Mouse (Mus musculus) embryonic facial prominence, embryonic 13.5 days (tissue): ENCODE results near the gene Crcp. TPM values are rescaled to one million over a fixed set of nuclear protein-coding genes. Genes with fewer than 3 reads are reported as not detected.

ENCODE experiments used
- ATAC-seq: fragments of 200-750 bp; cut with Nextera tagmentation; 2 replicates; pipeline ENCODE4 v1.8.0; 2017; ENCODE audit warnings: low read depth; ENCODE audit not compliant: insufficient number of reproducible peaks, insufficient read depth, low FRiP score, low TSS enrichment
- H3K27ac ChIP-seq: fragments of 300-500 bp; sonication (generic); 2 replicates; pipeline ENCODE4 v1.5.1; 2015; ENCODE audit warnings: moderate library complexity, mild to moderate bottlenecking, inconsistent platforms
- H3K27me3 ChIP-seq: fragments of 300-500 bp; sonication (generic); 2 replicates; pipeline ENCODE4 v1.6.1; 2015; ENCODE audit warnings: mild to moderate bottlenecking, inconsistent platforms
- H3K36me3 ChIP-seq: fragments of 300-500 bp; sonication (generic); 2 replicates; pipeline ENCODE4 v1.6.1; 2015; ENCODE audit warnings: mild to moderate bottlenecking, inconsistent platforms
- H3K4me1 ChIP-seq: fragments of 300-500 bp; sonication (generic); 2 replicates; pipeline ENCODE4 v1.6.1; 2015; ENCODE audit warnings: inconsistent platforms
- H3K4me2 ChIP-seq: fragments of 300-500 bp; sonication (generic); 2 replicates; pipeline ENCODE4 v1.6.1; 2015; ENCODE audit warnings: moderate library complexity, mild to moderate bottlenecking, inconsistent platforms
- H3K4me3 ChIP-seq: fragments of 300-500 bp; sonication (generic); 2 replicates; pipeline ENCODE4 v1.5.1; 2015; ENCODE audit warnings: mild to moderate bottlenecking, inconsistent platforms
- H3K9ac ChIP-seq: fragments of 300-500 bp; sonication (generic); 2 replicates; pipeline ENCODE4 v1.6.1; 2015; ENCODE audit warnings: mild to moderate bottlenecking, inconsistent platforms
- H3K9me3 ChIP-seq: fragments of 300-500 bp; sonication (generic); 2 replicates; pipeline ENCODE4 v1.6.1; 2016; ENCODE audit warnings: inconsistent platforms
- WGBS: fragments of 180-500 bp; shearing (Covaris S2); methylation state at CpG from one replicate; pipeline ENCODE4 v1.1.7; 2015; ENCODE audit warnings: mixed read lengths; 5-methylcytosine and 5-hydroxymethylcytosine counted together
- polyA plus RNA-seq: library from polyadenylated mRNA; unstranded; fragments of >200 nt; fragmentation: Nextera tagmentation; extraction: Ambion mirVana; gene quantifications from 2 replicates; pipeline ENCODE4 v1.2.1, GENCODE M21; 2015

The Crcp gene
- polyA plus RNA-seq, 1 experiment from 2014 or later = 47.1 TPM

- no peaks in the 10 kb centered on the region for H3K4me1 ChIP-seq
- H3K9me3 ChIP-seq = no peaks in the 10 kb centered on the region
- WGBS = 81% methylated on average over 2 of the region's 2 CpGs
- H3K4me2 ChIP-seq = no peak overlapping the region
- H3K27me3 ChIP-seq = no peaks in the 10 kb centered on the region
- H3K36me3 ChIP-seq = peaks cover 34% of the 10 kb centered on the region
- peak overlapping the region; percentile 8; the same call in 1 of the 2 replicates for H3K27ac ChIP-seq
- no peak for ATAC-seq
- no peak overlapping the region for H3K9ac ChIP-seq
- no peak overlapping the region for H3K4me3 ChIP-seq
Measured at GRCm38 (mm10) chr5:130062096-130062495, 33.0 kb downstream of the Crcp start.

DNA sequence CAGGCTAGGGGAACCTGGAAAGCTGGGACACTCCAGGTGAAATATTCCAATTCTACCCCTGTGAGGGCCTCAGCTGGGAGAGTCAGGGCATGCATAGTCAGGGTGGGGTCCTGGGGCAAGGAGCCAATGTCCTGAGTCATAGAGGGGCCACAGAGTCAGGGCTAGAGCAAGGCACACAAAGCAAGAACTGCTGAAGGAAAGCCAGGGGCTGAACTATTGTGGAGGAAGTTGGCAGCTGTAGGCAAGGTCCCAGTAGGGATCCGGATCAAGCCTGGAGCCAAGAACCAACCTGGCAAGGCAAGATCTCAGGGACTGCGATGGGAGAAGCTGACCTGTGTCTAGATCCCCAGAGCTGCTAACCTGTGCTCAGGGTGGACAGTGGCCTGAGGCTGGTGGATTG lies 34.7 kb downstream of the Crcp start:
- peaks cover 28% of the 10 kb centered on the region for H3K36me3 ChIP-seq
- no peak overlapping the region for H3K4me3 ChIP-seq
- no peaks in the 10 kb centered on the region for H3K9me3 ChIP-seq
- H3K4me1 ChIP-seq = no peaks in the 10 kb centered on the region
- no peaks in the 10 kb centered on the region for H3K27me3 ChIP-seq
- H3K4me2 ChIP-seq = no peak overlapping the region
- no peak for ATAC-seq
- 93% methylated on average over 2 of the region's 2 CpGs for WGBS
- no peak overlapping the region for H3K9ac ChIP-seq
- H3K27ac ChIP-seq = no peak overlapping the region

DNA sequence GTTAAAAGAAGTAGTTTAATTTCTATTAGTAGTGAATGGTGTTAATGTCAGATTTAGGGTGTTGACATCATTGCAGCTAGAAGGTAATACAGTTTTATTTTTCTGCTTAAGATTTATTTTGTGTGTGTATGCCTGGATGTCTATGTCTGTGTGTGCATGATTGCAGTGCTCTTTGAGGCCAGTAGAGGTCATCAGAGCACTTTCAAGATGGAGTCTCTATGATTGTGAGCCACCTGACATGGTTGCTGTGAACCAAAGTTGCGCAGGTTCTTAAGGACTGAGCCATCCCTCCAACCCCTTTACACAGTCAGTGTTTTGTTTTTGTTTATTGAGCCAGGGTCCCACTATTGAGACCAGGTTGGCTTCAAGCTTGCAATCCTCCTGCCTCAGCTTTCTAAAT lies 36.5 kb downstream of the Crcp start:
- peaks cover 15% of the 10 kb centered on the region for H3K36me3 ChIP-seq
- no peak overlapping the region for H3K4me3 ChIP-seq
- no peaks in the 10 kb centered on the region for H3K4me1 ChIP-seq
- no peaks in the 10 kb centered on the region for H3K9me3 ChIP-seq
- no peak overlapping the region for H3K4me2 ChIP-seq
- H3K27ac ChIP-seq = no peak overlapping the region
- no peak overlapping the region for H3K9ac ChIP-seq
- no peaks in the 10 kb centered on the region for H3K27me3 ChIP-seq
- WGBS = 97% methylated on average over 1 of the region's 1 CpGs
- no peak for ATAC-seq

DNA sequence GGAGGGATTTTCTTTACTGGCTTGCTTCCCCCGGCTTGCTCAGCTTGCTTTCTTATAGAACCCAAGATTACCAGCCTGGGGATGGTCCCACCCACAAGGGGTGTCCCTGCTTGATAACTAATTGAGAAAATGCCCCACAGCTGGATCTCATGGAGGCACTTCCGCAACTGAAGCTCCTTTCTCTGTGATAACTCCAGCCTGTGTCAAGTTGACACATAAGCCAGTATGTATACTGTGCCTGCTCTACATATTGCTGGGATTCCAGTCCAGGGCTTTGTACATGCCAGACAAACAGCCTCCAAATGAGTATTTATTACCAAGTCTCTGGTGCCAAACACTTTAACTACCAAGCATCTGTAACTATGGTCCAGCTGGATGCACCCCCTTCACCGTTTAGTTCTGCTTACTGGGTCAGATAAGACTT lies 38.8 kb downstream of the Crcp start:
- no peaks in the 10 kb centered on the region for H3K4me1 ChIP-seq
- no peak for ATAC-seq
- H3K4me3 ChIP-seq = no peak overlapping the region
- no peak overlapping the region for H3K4me2 ChIP-seq
- H3K27ac ChIP-seq = no peak overlapping the region
- no peaks in the 10 kb centered on the region for H3K36me3 ChIP-seq
- H3K9me3 ChIP-seq = no peaks in the 10 kb centered on the region
- WGBS = 62% methylated on average over 3 of the region's 3 CpGs
- no peaks in the 10 kb centered on the region for H3K27me3 ChIP-seq
- H3K9ac ChIP-seq = no peak overlapping the region

DNA sequence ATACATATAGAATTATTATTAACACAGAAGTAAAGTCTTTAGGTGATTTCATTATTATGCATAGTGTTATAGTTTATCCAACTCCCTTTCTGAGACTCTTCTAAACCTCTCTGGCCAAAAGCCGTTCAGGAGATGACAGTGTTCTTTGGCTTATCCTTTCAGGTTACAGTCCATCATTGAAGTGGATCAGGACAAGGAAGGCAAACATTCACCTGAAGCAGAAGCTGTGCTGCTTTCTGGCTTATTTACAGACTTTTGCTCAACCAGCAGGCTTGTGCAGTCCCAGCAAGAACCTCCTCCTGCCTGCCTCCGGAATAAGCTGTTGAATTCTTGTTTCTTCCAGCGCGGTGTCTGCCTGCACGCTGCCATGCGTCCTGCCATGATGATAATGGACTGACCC lies 43.9 kb downstream of the Crcp start, which contains the start of gene Tpst1:
TSS of gene Tpst1 (plus strand) at position 301 of the 400 bp plus-strand sequence.
- no peak within 1 kb of the TSS for H3K9ac ChIP-seq
- H3K4me2 ChIP-seq = no peak within 1 kb of the TSS
- WGBS = 87% methylated on average over 6 of the region's 6 CpGs
- H3K27ac ChIP-seq = no peak within 1 kb of the TSS
- H3K4me1 ChIP-seq = no peaks in the 10 kb centered on the region
- H3K27me3 ChIP-seq = 0 out of 2 replicates have a peak, but pooled peaks cover 6% of the 10 kb centered on the region
- no peak within 1 kb of the TSS for H3K4me3 ChIP-seq
- H3K36me3 ChIP-seq = no peaks in the 10 kb centered on the region
- H3K9me3 ChIP-seq = no peaks in the 10 kb centered on the region
- ATAC-seq = no peak

- Histone ChIP-seq H3K4me1 (no peaks in the 10 kb centered on the region), H3K9me3 (no peaks in the 10 kb centered on the region), H3K9ac (no peak overlapping the region), H3K36me3 (no peaks in the 10 kb centered on the region), H3K4me3 (no peak overlapping the region), H3K27ac (no peak overlapping the region), H3K4me2 (no peak overlapping the region), H3K27me3 (0 out of 2 replicates have a peak, but pooled peaks cover 6% of the 10 kb centered on the region)
- WGBS = 66% methylated on average over 6 of the region's 6 CpGs
- no peak for ATAC-seq
Measured at GRCm38 (mm10) chr5:130074491-130074890, 45.4 kb downstream of the Crcp start.

GRCm38 (mm10) chr5:130076396-130076795 lies 47.3 kb downstream of the Crcp start:
- Histone ChIP-seq H3K36me3 (peaks cover 2% of the 10 kb centered on the region), H3K4me3 (no peak overlapping the region), H3K4me1 (peaks cover 13% of the 10 kb centered on the region), H3K27me3 (0 out of 2 replicates have a peak, but pooled peaks cover 6% of the 10 kb centered on the region), H3K27ac (no peak overlapping the region), H3K9me3 (peaks cover 2% of the 10 kb centered on the region; the same call in 1 of the 2 replicates), H3K9ac (no peak overlapping the region), H3K4me2 (no peak overlapping the region)
- no peak for ATAC-seq
- 51% methylated on average over 6 of the region's 6 CpGs for WGBS

DNA sequence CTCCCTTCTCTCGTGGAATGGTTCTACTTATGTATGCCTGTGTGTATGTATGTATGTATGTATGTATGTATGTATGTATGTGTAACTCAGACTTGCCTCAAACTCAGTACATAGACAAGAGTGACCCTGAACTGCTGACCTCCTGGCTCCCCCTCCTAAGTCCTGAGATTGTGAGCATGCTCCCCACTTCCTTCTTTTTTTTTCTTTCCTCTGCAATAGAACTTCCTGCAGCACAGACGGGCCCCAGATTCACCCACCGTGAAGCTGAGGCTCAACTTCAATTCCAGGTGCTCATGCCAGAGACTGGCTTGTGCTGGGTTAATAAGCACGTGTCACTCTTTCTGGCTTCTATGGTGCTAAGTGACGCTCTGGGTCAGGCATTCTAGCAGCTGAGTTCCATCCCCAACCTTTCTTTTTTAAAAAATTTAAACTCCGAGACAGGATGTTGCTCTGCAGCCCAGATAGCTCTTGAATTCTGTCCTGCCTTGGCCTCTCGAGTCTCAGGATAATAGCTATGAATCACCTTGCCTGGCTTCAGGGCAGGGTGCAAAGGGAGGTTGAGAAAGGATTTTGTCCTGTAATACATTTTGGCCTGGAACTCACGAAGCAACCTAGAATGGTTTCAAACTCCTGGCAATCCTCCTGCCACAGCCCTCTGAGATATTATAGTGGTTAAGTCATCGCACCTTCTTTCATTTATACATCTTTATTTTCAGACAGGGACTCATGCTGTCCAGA lies 49.2 kb downstream of the Crcp start:
- Histone ChIP-seq H3K9me3 (peaks cover 3% of the 10 kb centered on the region; the same call in 1 of the 2 replicates), H3K27ac (no peak overlapping the region), H3K4me3 (no peak overlapping the region), H3K4me2 (no peak overlapping the region), H3K27me3 (0 out of 2 replicates have a peak, but pooled peaks cover 6% of the 10 kb centered on the region), H3K9ac (no peak overlapping the region), H3K36me3 (peaks cover 8% of the 10 kb centered on the region), H3K4me1 (peaks cover 14% of the 10 kb centered on the region)
- WGBS = 71% methylated on average over 9 of the region's 9 CpGs
- ATAC-seq = no peak

- 43% methylated on average over 6 of the region's 6 CpGs for whole genome bisulfite sequencing
- H3K9ac ChIP-seq = peak overlapping the region; percentile 89
- peak overlapping the region; percentile 77 for H3K4me2 ChIP-seq
- H3K4me1 ChIP-seq = peaks cover 20% of the 10 kb centered on the region
- peaks cover 8% of the 10 kb centered on the region for H3K36me3 ChIP-seq
- H3K9me3 ChIP-seq = peaks cover 3% of the 10 kb centered on the region; the same call in 1 of the 2 replicates
- no peak for ATAC-seq
- H3K27me3 ChIP-seq = 0 out of 2 replicates have a peak, but pooled peaks cover 6% of the 10 kb centered on the region
- H3K27ac ChIP-seq = peak overlapping the region; percentile 28; the same call in 1 of the 2 replicates
- peak overlapping the region; percentile 71 for H3K4me3 ChIP-seq
Measured at GRCm38 (mm10) chr5:130078834-130079156, 49.7 kb downstream of the Crcp start.

DNA sequence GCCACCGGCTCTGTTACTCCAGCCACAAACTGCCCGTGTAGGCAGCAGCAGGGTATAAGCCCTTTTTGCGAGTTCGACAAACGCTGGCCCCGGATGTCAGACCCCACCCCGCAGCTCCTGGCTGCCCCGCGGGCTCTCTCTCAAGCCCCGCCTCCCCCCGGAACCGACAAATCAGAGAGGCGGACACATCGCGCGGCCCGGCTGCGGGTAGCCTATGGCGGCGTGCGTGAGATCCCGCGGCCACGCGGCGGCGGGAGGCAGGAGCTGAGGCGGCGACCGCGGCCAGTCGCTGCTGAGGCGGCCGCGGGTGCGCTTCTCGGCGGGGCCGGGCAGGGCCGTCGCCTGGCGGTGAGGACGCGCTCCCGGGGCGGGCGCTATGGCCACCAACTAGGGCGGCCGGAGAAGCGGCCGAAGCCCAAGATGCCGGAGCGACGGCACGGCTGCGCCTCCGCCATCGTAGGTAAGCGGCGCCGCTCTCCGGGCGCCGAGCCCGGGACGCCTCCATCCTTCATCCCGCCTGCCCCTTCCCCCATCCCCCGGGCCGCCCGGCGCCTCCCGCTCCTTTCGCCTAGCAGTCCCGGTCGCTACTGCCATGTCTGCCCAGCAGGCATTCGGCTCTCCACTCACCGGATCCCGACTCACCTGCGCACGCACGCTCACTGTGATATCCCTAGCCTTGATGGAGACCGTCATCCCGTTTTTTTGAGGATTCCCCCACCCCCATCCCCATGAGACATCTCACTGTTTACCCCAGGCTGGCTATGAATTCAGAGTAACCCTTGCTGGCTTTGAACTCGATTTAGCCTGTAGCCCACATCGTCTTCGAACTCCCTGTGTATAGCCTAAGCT lies 50.3 kb downstream of the Crcp start:
- Histone ChIP-seq H3K9ac (peak overlapping the region; percentile 89), H3K4me1 (peaks cover 22% of the 10 kb centered on the region), H3K36me3 (peaks cover 11% of the 10 kb centered on the region), H3K4me3 (peak overlapping the region; percentile 71), H3K9me3 (peaks cover 3% of the 10 kb centered on the region; the same call in 1 of the 2 replicates), H3K27ac (peak overlapping the region; percentile 77), H3K4me2 (peak overlapping the region; percentile 77), H3K27me3 (0 out of 2 replicates have a peak, but pooled peaks cover 6% of the 10 kb centered on the region)
- under 1% methylated on average over 81 of the region's 86 CpGs for WGBS
- ATAC-seq = peak; percentile 90

DNA sequence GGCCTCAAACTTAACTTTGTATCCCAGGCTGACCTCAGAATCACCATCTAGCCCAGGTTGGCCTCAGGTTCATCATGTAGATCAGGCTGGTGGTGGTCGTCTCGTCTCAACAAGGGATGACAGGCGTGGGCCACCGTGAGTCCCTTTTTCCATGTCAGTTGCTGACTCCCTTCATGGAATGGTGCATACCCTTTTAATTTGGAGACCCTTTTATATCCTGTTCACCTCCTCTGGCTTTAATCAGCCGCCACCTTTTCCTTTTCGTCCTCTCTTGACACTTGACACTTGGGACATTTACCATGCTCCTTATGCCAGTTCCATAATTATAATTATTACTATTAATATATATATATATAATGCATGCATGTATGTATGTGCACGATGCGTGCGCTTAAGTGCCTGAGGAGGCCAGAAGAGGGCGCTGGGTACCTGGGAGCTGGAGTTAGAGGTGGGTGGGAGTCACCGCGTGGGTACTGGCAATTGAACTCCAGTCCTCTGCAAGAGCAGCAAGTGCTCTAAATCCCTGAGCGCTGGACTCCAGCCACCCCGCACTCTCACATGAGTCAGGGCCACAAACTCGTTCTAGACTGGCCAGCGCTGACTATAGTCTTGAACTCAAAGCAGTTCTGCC lies 51.1 kb downstream of the Crcp start:
- Histone ChIP-seq H3K27me3 (0 out of 2 replicates have a peak, but pooled peaks cover 6% of the 10 kb centered on the region), H3K4me2 (peak overlapping the region; percentile 77), H3K4me1 (peaks cover 22% of the 10 kb centered on the region), H3K9ac (peak overlapping the region; percentile 89), H3K9me3 (peaks cover 3% of the 10 kb centered on the region; the same call in 1 of the 2 replicates), H3K36me3 (peaks cover 11% of the 10 kb centered on the region), H3K4me3 (peak overlapping the region; percentile 71), H3K27ac (no peak overlapping the region; the same call in 1 of the 2 replicates)
- no peak for ATAC-seq
- 70% methylated on average over 16 of the region's 16 CpGs for WGBS
